Mouse (Mus musculus): ENCODE results near the gene Duoxa1.

The Duoxa1 gene

GRCm38 (mm10) chr2:122294916-122295315 lies 18.6 kb downstream of the Duoxa1 start:
- no peak for DNase-seq

- no peak for DNase-seq
Measured at GRCm38 (mm10) chr2:122286137-122286536, 27.4 kb downstream of the Duoxa1 start.

GRCm38 (mm10) chr2:122284091-122284490 lies 29.4 kb downstream of the Duoxa1 start:
- no peak for DNase-seq

GRCm38 (mm10) chr2:122278769-122279168 lies 34.8 kb downstream of the Duoxa1 start:
- no peak for DNase-seq

- DNase-seq = no peak
Measured at GRCm38 (mm10) chr2:122266407-122267193, 46.9 kb downstream of the Duoxa1 start.

- DNase-seq = no peak
Measured at GRCm38 (mm10) chr2:122264690-122265089, 48.8 kb downstream of the Duoxa1 start.

GRCm38 (mm10) chr2:122260729-122261128 lies 52.8 kb downstream of the Duoxa1 start:
- no peak for DNase-seq

- DNase-seq = peak; percentile 13
Measured at GRCm38 (mm10) chr2:122255997-122256396, 57.5 kb downstream of the Duoxa1 start.
